Mouse (Mus musculus): ENCODE measurements at regions not wholly inside any gene's neighbourhood (a gene's known extent, or its start where the extent isn't known, plus 50 kb on each side); places are given as distances from the start of the nearest gene placed in this dataset.

GRCm38 (mm10) chr1:168007456-168007855 lies 318.4 kb downstream of the Lmx1a start:
- no peak for DNase-seq (ENCODE audit: low read depth, low spot score)

- no peak for DNase-seq (ENCODE audit: low read depth, low spot score)
Observed at GRCm38 (mm10) chr1:168008216-168008615, 319.2 kb downstream of the Lmx1a start.

GRCm38 (mm10) chr1:168010416-168010815 lies 321.4 kb downstream of the Lmx1a start:
- no peak for DNase-seq (ENCODE audit: low read depth, low spot score)

GRCm38 (mm10) chr1:168012069-168012468 lies 323.0 kb downstream of the Lmx1a start:
- DNase-seq (ENCODE audit: low read depth, low spot score), result no peak

- no peak for DNase-seq (ENCODE audit: low read depth, low spot score)
Observed at GRCm38 (mm10) chr1:168012611-168013010, 323.6 kb downstream of the Lmx1a start.

- DNase-seq (ENCODE audit: low read depth, low spot score), result no peak
Observed at GRCm38 (mm10) chr1:168016375-168016890, 327.4 kb downstream of the Lmx1a start.

GRCm38 (mm10) chr1:168026481-168026880 lies 337.4 kb downstream of the Lmx1a start:
- peak; percentile 79 for DNase-seq (ENCODE audit: low read depth, low spot score)

GRCm38 (mm10) chr1:168044765-168045164 lies 355.7 kb downstream of the Lmx1a start:
- no peak for DNase-seq (ENCODE audit: low read depth, low spot score)

- DNase-seq (ENCODE audit: low read depth, low spot score), result no peak
Observed at GRCm38 (mm10) chr1:168046347-168046746, 357.3 kb downstream of the Lmx1a start.

GRCm38 (mm10) chr1:168046749-168047148 lies 357.7 kb downstream of the Lmx1a start:
- no peak for DNase-seq (ENCODE audit: low read depth, low spot score)

GRCm38 (mm10) chr1:168049965-168050364 lies 360.9 kb downstream of the Lmx1a start:
- DNase-seq (ENCODE audit: low read depth, low spot score), result no peak

- peak; percentile 64 for DNase-seq (ENCODE audit: low read depth, low spot score)
Observed at GRCm38 (mm10) chr1:168056479-168056878, 367.4 kb downstream of the Lmx1a start.

- DNase-seq (ENCODE audit: low read depth, low spot score), result peak; percentile 45
Observed at GRCm38 (mm10) chr1:168057479-168057878, 368.4 kb downstream of the Lmx1a start.

- DNase-seq (ENCODE audit: low read depth, low spot score), result no peak
Observed at GRCm38 (mm10) chr1:168058769-168059168, 369.7 kb downstream of the Lmx1a start.

- DNase-seq (ENCODE audit: low read depth, low spot score), result no peak
Observed at GRCm38 (mm10) chr1:168064065-168064664, 367.9 kb downstream of the Pbx1 start.

- peak; percentile 77 for DNase-seq (ENCODE audit: low read depth, low spot score)
Observed at GRCm38 (mm10) chr1:168065598-168066041, 366.4 kb downstream of the Pbx1 start.

- no peak for DNase-seq (ENCODE audit: low read depth, low spot score)
Observed at GRCm38 (mm10) chr1:168066810-168067209, 365.3 kb downstream of the Pbx1 start.

GRCm38 (mm10) chr1:168068003-168068919 lies 363.8 kb downstream of the Pbx1 start:
- no peak for DNase-seq (ENCODE audit: low read depth, low spot score)

GRCm38 (mm10) chr1:168068920-168069590 lies 363.0 kb downstream of the Pbx1 start:
- no peak for DNase-seq (ENCODE audit: low read depth, low spot score)
